Mouse (Mus musculus) brain, adult 2 months (tissue): ENCODE measurements around the gene Apbb1ip.
A peak's percentile ranks its signal among the peaks of the same experiment; 100 is the strongest.

Experiments used
- DNase-seq: peaks from one replicate; pipeline ENCODE4 v3.0.0; 2011; ENCODE audit warnings: low read depth, low spot score

Gene Apbb1ip

GRCm38 (mm10) chr2:22775681-22776080 is 1.8 kb downstream of the Apbb1ip start:
- no peak for DNase-seq

- DNase-seq: no peak
Measured at GRCm38 (mm10) chr2:22776568-22777230, 2.8 kb downstream of the Apbb1ip start.

- DNase-seq: no peak
Measured at GRCm38 (mm10) chr2:22777757-22778156, 3.9 kb downstream of the Apbb1ip start.

- peak; percentile 81 for DNase-seq
Measured at GRCm38 (mm10) chr2:22780884-22781283, 7.0 kb downstream of the Apbb1ip start.

- DNase-seq: no peak
Measured at GRCm38 (mm10) chr2:22781387-22782009, 7.6 kb downstream of the Apbb1ip start.

- no peak for DNase-seq
Measured at GRCm38 (mm10) chr2:22782057-22782456, 8.2 kb downstream of the Apbb1ip start.

GRCm38 (mm10) chr2:22783137-22783638 is 9.3 kb downstream of the Apbb1ip start:
- no peak for DNase-seq

- DNase-seq: no peak
Measured at GRCm38 (mm10) chr2:22784186-22784585, 10.3 kb downstream of the Apbb1ip start.

GRCm38 (mm10) chr2:22784771-22785170 is 10.9 kb downstream of the Apbb1ip start:
- DNase-seq: no peak

GRCm38 (mm10) chr2:22788658-22789057 is 14.8 kb downstream of the Apbb1ip start:
- DNase-seq: no peak

GRCm38 (mm10) chr2:22789576-22789975 is 15.7 kb downstream of the Apbb1ip start:
- DNase-seq: no peak

GRCm38 (mm10) chr2:22790435-22790834 is 16.5 kb downstream of the Apbb1ip start:
- peak; percentile 51 for DNase-seq

- DNase-seq: no peak
Measured at GRCm38 (mm10) chr2:22795087-22795486, 21.2 kb downstream of the Apbb1ip start.

GRCm38 (mm10) chr2:22796487-22796886 is 22.6 kb downstream of the Apbb1ip start:
- no peak for DNase-seq

- DNase-seq: peak; percentile 19
Measured at GRCm38 (mm10) chr2:22799430-22800041, 25.6 kb downstream of the Apbb1ip start.

GRCm38 (mm10) chr2:22805589-22805988 is 31.7 kb downstream of the Apbb1ip start:
- DNase-seq: no peak

- no peak for DNase-seq
Measured at GRCm38 (mm10) chr2:22806576-22806975, 32.7 kb downstream of the Apbb1ip start.

GRCm38 (mm10) chr2:22807312-22807711 is 33.4 kb downstream of the Apbb1ip start:
- DNase-seq: no peak

- no peak for DNase-seq
Measured at GRCm38 (mm10) chr2:22810851-22811250, 37.0 kb downstream of the Apbb1ip start.

- DNase-seq: no peak
Measured at GRCm38 (mm10) chr2:22811466-22811865, 37.6 kb downstream of the Apbb1ip start.

- no peak for DNase-seq
Measured at GRCm38 (mm10) chr2:22813921-22814320, 40.0 kb downstream of the Apbb1ip start.

GRCm38 (mm10) chr2:22815674-22816073 is 41.8 kb downstream of the Apbb1ip start:
- no peak for DNase-seq

GRCm38 (mm10) chr2:22816231-22816630 is 42.3 kb downstream of the Apbb1ip start:
- DNase-seq: no peak
